Mouse (Mus musculus) cerebellum, postnatal 10 days (tissue): Measurements from ENCODE around the gene Gopc.
"Not testable (repeated sequence)": the region's sequence is repeated elsewhere in the genome, so short reads cannot be mapped to it uniquely, and the experiment has no call there.

Source experiments
- DNase-seq, 2 experiments: peaks; one replicate each; pipeline ENCODE4 v3.0.0; 2021; ENCODE audit warnings: mixed read lengths in 2 of 2

Gopc gene

DNA sequence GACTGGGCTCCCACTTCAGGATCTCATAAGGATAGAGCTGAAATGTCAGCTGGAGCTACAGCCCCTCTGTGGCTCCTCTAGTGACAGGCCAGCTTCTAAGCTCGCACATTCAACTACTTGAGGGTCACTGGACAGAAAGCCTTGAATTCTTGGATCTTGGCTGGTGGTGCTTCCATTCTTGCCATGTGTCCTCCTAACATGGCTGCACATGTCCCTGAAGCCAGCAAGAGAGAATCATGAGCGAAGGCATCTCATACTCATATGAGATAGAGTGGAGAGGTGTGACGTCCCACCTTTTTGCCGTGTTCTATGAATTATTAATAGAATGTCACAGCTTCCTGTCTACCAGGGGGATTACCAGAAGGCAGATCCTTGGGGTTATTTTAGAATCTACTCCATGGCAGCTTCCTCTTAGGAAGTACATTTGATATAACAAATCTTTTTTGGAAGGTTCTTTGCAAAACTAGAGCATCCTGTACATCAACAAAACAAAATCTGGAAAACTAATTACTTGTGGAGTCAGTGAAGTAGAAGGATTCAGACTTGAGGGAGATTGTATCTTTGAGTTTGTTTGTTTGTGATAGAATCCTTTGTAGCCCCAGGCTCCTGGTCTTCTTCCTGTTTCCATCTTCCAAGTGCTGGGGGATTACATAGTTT is 87.9 kb downstream of the Gopc start:
- no peak for DNase-seq

DNA sequence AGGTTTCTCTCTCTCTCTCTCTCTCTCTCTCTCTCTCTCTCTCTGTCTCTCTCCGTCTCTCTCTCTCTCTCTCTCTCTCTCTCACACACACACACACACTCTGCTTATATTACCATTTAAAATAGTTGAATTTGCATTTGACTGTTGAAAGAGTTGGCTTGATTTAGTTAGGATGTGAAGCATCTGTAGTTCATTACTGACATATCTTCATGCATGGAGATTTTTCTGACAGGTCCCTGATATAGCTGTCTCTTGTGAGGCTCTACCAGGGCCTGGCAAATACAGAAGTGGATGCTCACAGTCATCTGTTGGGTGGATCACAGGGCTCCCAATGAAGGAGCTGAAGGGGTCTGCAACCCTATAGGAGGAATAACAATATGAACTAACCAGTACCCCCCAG is 89.5 kb downstream of the Gopc start:
- not testable (repeated sequence) for DNase-seq

- DNase-seq: no peak
Measured at GRCm38 (mm10) chr10:52289261-52289660, 92.7 kb downstream of the Gopc start.

DNA sequence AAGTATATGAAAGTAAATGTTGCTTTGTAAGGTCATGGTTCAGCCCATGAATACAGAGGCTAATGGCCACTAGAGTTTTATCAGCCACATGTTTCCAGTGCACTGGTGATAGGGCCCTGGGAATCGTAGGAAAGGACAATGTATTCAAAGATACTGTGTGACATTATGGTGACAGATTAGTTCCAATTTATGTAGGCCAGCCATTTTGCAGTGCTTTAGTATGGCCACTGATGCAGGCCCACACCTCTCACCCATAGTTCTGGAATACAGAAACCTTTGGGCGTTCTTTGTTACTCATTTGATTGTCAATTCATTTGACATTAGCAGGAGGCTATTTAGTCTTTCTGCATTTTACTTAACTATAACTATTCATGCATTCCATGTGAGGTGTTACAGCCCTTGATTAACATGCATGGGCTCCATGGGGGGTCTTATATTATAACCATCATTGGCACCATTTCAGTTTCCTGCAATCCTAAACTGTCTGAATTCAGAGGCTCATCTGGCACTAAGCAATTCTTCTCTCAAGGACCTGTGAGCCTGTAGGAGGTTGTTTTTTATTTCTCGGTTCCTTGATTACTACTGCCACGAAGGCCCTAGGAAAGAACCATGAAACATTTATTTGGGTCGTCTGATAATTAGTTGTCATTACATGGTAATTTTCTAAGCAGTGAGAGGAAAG is 93.9 kb downstream of the Gopc start:
- DNase-seq: no peak
